Mouse (Mus musculus) brain, embryonic 14.5 days (tissue): Measurements from ENCODE around the gene Rnf8.

ENCODE experiments used
- CTCF ChIP-seq: fragments of 200-500 bp; IDR thresholded peaks from 2 replicates; pipeline ENCODE4 v1.5.1; 2012; ENCODE audit warnings: inconsistent platforms, mild to moderate bottlenecking, moderate library complexity, borderline replicate concordance; ENCODE audit not compliant: insufficient read depth, insufficient read length; ENCODE audit errors: extremely low read depth
- POLR2A ChIP-seq: fragments of 200-500 bp; IDR thresholded peaks from 2 replicates; pipeline ENCODE4 v1.6.1; 2012; ENCODE audit warnings: mild to moderate bottlenecking, inconsistent platforms, borderline replicate concordance; ENCODE audit not compliant: poor library complexity, insufficient read depth, insufficient read length, severe bottlenecking; ENCODE audit errors: extremely low read depth

GRCm38 (mm10) chr17:29628946-29629345, 14.4 kb downstream of the Rnf8 start:
- no peak for TF ChIP-seq CTCF
- TF ChIP-seq POLR2A, result no peak
